Mouse (Mus musculus) ES-E14 (cell line): Measurements from ENCODE around the gene Foxn3. TPM values are rescaled to one million over a fixed set of nuclear protein-coding genes. Genes with fewer than 3 reads are reported as not detected.

Experiments used
- DNase-seq: peaks from one replicate; pipeline ENCODE4 v3.0.0-alpha.2; 2013; ENCODE audit warnings: low read depth, low spot score
- H3K27ac ChIP-seq: 2 replicates; pipeline ENCODE4 v1.5.1; 2012; ENCODE audit warnings: low read depth, mild to moderate bottlenecking, low read length, moderate library complexity, mixed read lengths; ENCODE audit not compliant: poor library complexity, insufficient read depth, severe bottlenecking
- H3K36me3 ChIP-seq: 2 replicates; pipeline ENCODE4 v1.6.1; 2012; ENCODE audit warnings: mild to moderate bottlenecking, low read length, moderate library complexity, mixed read lengths; ENCODE audit not compliant: control insufficient read depth, poor library complexity, insufficient read depth, severe bottlenecking
- H3K4me1 ChIP-seq, 2 experiments: fragments of 150-350 bp in 1 of 2; sonication (generic) in 1 of 2; 2 replicates each; pipeline ENCODE4 v1.6.1; 2012; ENCODE audit warnings: low read length in 2 of 2, mild to moderate bottlenecking in 1 of 2, mixed read lengths in 1 of 2; ENCODE audit not compliant: control insufficient read depth in 2 of 2, insufficient read depth in 2 of 2, poor library complexity in 1 of 2
- H3K4me3 ChIP-seq, 2 experiments: fragments of 150-350 bp in 1 of 2; sonication (generic) in 1 of 2; 2 replicates each; pipeline ENCODE4 v1.5.1; 2012; ENCODE audit warnings: low read length in 2 of 2, low read depth in 1 of 2, mild to moderate bottlenecking in 1 of 2, mixed read lengths in 1 of 2; ENCODE audit not compliant: insufficient read depth in 1 of 2, poor library complexity in 1 of 2, severe bottlenecking in 1 of 2
- H3K9ac ChIP-seq: 2 replicates; pipeline ENCODE4 v1.6.1; 2012; ENCODE audit warnings: low read depth, mild to moderate bottlenecking, low read length, mixed read lengths; ENCODE audit not compliant: poor library complexity, insufficient read depth, severe bottlenecking
- H3K9me3 ChIP-seq: fragments of 150-350 bp; sonication (generic); 2 replicates; pipeline ENCODE4 v1.6.1; 2012; ENCODE audit warnings: low read depth, mild to moderate bottlenecking, low read length; ENCODE audit not compliant: control insufficient read depth, insufficient read depth
- CHD2 ChIP-seq: IDR thresholded peaks from 2 replicates; pipeline ENCODE4 v1.6.1; 2014; ENCODE audit warnings: mild to moderate bottlenecking, low read depth, low read length, inconsistent platforms
- HCFC1 ChIP-seq: IDR thresholded peaks from 2 replicates; pipeline ENCODE4 v1.6.1; 2012; ENCODE audit warnings: low read length, inconsistent platforms, borderline replicate concordance; ENCODE audit not compliant: insufficient read depth
- MAFK ChIP-seq: IDR thresholded peaks from 2 replicates; pipeline ENCODE4 v1.6.1; 2014; ENCODE audit warnings: mild to moderate bottlenecking, low read depth, low read length, inconsistent platforms; ENCODE audit not compliant: insufficient read depth
- ZC3H11A ChIP-seq: IDR thresholded peaks from 2 replicates; pipeline ENCODE4 v1.6.1; 2012; ENCODE audit warnings: low read depth, mild to moderate bottlenecking, inconsistent platforms, low read length, borderline replicate concordance
- ZNF384 ChIP-seq: IDR thresholded peaks from 2 replicates; pipeline ENCODE4 v1.6.1; 2012; ENCODE audit warnings: low read depth, low read length, inconsistent platforms
- in situ Hi-C, 2 experiments: fragments of 600-800 bp; cut with MboI; formaldehyde crosslinking; loops; one replicate each; pipeline ENCODE4 v1.15.1; 2025; ENCODE audit warnings: low sequenced_read_pairs in 2 of 2, inconsistent platforms in 1 of 2; ENCODE audit not compliant: unreplicated experiment in 2 of 2
- total RNA-seq: library from RNA; depleted of rRNA; stranded (reverse); fragments of 300-350 nt; gene quantifications from 2 replicates; pipeline ENCODE4 v1.2.3, GENCODE M21; 2012

The Foxn3 gene
- total RNA-seq, 1 experiment, result 34.6 TPM

DNA sequence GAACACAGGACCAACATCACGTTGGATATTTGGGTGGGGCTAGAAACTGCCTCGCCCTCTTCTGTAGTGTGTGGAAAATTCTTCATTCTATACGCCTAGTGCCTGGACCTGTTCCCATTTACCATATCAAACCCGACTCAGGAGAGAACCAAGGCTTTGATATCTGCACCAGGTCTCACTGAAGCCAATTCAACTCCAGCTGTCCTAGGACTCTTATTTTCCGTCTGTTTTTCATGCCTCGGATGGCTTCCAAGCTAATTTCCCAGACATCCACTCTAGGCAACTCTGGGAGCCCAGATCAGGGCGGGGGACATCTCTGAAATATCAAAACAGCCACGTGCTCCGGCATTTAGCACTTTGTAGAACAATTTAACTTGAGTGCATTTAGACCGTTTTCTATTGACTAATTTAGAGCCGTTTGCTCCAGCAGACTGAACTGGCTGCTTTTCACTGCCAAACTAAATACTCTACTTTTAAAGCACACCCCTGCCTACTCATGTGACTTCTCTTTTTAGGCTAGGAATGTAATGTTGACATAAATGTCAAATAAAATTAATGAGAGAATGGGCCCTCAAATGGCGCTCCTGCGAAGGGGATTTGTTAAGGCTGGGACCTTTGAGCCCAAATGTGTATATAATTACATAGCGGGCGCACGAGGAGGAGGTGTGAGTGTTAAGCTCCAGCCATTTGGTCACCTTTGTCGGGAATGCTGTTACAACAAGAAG lies 33.5 kb downstream of the Foxn3 start:
- Histone ChIP-seq H3K9me3 (no peaks in the 10 kb centered on the region), H3K4me3 (no peak overlapping the region), H3K27ac (no peak overlapping the region), H3K9ac (no peak overlapping the region), H3K4me1 (no peaks in the 10 kb centered on the region), H3K36me3 (0 out of 2 replicates have a peak, but pooled peaks cover under 1% of the 10 kb centered on the region)
- no peak for DNase-seq
- TF ChIP-seq HCFC1 (no peak), ZNF384 (no peak), MAFK (no peak), ZC3H11A (no peak), CHD2 (no peak)
- in situ Hi-C loops, result no loop called here

DNA sequence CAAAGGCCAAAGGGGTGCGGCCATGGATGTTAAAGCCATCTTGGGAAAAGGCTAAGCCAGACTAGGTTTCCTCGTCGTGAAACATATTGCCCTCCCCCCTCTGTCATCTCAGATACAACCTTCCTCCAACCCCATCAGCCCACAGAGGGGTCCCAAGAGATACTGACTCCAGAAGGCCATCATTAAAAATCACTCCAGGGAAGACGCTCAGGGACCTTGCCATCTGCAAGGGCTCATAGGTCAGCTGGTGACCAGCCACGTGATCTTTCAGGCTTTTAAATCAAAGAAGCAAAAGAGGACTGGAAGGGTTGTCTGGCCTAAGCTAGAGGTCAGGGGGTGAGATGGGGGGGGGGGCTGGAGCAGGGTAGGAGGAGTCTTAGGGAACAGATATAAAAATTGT lies 34.4 kb downstream of the Foxn3 start:
- no peak overlapping the region for H3K4me3 ChIP-seq
- H3K4me1 ChIP-seq, result no peaks in the 10 kb centered on the region
- no peaks in the 10 kb centered on the region for H3K9me3 ChIP-seq
- TF ChIP-seq HCFC1 (no peak), ZNF384 (no peak), MAFK (no peak), CHD2 (no peak), ZC3H11A (no peak)
- H3K9ac ChIP-seq, result no peak overlapping the region
- no peaks in the 10 kb centered on the region for H3K36me3 ChIP-seq
- no peak for DNase-seq
- in situ Hi-C loops, result no loop called here
- no peak overlapping the region for H3K27ac ChIP-seq

DNA sequence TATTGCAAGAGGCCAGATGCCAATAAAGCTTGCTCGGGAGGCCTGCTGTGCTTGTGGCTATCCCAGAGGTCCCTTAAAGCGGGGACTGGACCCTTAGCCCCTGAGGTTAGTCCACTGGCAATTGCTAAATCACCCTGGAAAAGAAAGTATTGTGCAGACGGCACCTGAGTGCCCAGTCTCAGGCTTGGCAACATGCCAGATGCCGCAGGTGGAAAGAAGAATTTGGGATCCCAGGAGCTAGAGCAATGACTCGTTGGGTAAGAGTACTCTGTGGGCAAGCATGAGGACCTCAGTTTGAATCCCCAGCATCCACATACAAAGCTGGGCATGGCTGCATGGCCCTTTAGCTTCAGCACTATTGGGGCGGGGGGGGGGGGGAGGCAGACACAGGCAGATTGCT lies 35.9 kb downstream of the Foxn3 start:
- H3K27ac ChIP-seq, result no peak overlapping the region
- no peak for DNase-seq

DNA sequence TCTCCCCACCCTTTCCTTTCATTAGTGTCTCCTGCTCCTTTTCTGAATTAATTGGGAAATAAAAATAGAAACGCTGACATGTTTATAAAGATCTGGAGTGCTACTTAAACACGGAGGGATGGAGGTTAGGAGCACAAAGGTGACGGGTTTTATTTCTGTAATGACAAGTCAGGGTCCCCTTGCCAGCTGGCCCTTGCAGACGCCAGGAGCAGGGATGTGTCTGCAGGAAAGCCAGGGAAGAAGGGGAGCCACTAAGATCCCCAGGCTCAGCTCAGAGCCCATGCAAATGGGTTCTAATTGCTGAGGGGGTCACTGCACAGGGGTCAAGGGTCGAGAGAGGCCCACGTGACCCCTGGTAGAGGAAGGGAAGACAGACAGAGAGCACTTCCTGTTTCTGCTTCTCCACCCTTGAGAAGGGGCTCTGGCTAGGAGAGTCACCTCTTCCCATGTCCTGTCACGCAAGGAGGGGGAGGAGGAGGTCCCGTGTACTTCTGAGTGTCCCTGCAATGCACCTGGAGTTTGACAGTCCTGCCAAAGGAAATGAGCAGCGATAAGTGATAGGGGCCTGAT lies 36.7 kb downstream of the Foxn3 start:
- H3K9ac ChIP-seq, result no peak overlapping the region
- no peaks in the 10 kb centered on the region for H3K36me3 ChIP-seq
- in situ Hi-C loops, result no loop called here
- H3K9me3 ChIP-seq, result no peaks in the 10 kb centered on the region
- no peak overlapping the region for H3K4me3 ChIP-seq
- no peak for TF ChIP-seq MAFK
- no peak for TF ChIP-seq CHD2
- no peak for TF ChIP-seq ZC3H11A
- no peak for TF ChIP-seq ZNF384
- TF ChIP-seq HCFC1, result no peak
- no peak overlapping the region; the same call in 1 of the 2 replicates for H3K27ac ChIP-seq
- H3K4me1 ChIP-seq, result no peaks in the 10 kb centered on the region
- DNase-seq, result no peak

More for the DNA sequence above, 35.9 kb downstream of the Foxn3 start:
- H3K4me1 ChIP-seq, result no peaks in the 10 kb centered on the region
- H3K36me3 ChIP-seq, result no peaks in the 10 kb centered on the region
- H3K9ac ChIP-seq, result no peak overlapping the region
- H3K4me3 ChIP-seq, result no peak overlapping the region
- in situ Hi-C loops, result no loop called here
- TF ChIP-seq CHD2 (no peak), HCFC1 (no peak), ZNF384 (no peak), MAFK (no peak), ZC3H11A (no peak)
- H3K9me3 ChIP-seq, result no peaks in the 10 kb centered on the region

DNA sequence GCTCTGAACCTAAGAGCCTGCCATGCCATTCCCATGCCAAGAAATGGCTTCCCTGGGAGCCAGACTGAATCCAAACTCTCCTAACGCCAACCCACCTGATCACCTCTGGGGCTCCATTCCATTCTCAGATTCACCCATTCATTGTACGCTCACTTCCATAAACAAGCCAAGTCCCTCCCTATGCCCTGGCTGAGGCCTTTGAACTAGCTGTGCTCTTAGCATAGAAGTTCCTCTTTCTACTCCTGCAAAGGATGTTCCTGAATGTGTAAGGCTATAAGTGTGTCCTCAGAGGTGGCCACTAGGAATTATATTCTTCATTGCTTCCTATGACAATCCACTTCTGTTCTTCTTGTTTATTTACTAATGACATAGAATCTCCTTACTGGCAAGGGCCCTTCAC lies 40.5 kb downstream of the Foxn3 start:
- Histone ChIP-seq H3K4me1 (no peaks in the 10 kb centered on the region), H3K36me3 (no peaks in the 10 kb centered on the region), H3K27ac (no peak overlapping the region), H3K9me3 (no peaks in the 10 kb centered on the region), H3K9ac (no peak overlapping the region), H3K4me3 (no peak overlapping the region)
- TF ChIP-seq MAFK, result no peak
- TF ChIP-seq ZNF384, result no peak
- TF ChIP-seq ZC3H11A, result no peak
- TF ChIP-seq HCFC1, result no peak
- TF ChIP-seq CHD2, result no peak
- in situ Hi-C loops, result no loop called here
- DNase-seq, result no peak
